Mouse (Mus musculus): Measurements from ENCODE around the gene Esf1. TPM values are rescaled to one million over a fixed set of nuclear protein-coding genes. Genes with fewer than 3 reads are reported as not detected.
A peak's percentile ranks its signal among the peaks of the same experiment; 100 is the strongest.
"Not testable (repeated sequence)": the region's sequence is repeated elsewhere in the genome, so short reads cannot be mapped to it uniquely, and the experiment has no call there.

Esf1 gene
- total RNA-seq (2015; ENCODE audit: low replicate concordance) (2.9 and 14.3 TPM in 2 replicates), total RNA-seq (2017; ENCODE audit: low replicate concordance) (16.6 and 28.8 TPM in 2 replicates)

DNA sequence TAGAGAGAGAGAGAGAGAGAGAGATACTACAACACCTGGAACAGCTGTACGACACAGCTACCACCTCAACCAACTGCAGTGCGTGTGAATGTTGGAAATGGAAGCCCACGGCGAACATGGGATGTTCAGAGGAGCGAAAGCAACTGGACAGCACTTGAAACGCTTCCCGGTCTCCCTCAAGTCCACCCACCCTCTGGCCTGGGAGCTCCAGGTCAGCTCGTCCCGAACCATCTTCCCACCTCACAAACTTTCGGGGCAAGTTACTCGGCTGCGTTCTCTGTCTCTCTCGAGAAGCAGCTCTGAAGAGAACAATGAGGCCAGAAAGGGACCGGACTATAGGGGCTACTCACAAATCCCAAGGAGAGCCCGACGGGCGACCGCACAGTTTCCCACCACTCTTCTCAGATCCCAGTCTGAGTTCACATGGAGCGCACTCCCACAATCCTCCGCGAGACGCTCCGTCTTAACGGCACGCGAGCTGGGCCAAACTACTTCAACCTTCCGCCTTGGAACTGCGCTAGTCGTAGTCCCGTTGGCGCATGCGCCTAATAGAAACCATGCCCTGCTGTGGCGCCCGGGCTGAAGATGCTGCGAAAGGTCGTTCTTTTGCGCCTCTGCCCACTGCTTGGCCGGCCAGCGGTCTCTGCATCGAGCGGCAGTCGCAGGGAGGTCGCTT is at the start of gene Esf1, which contains the start of gene Ndufaf5:
Gene Esf1 (minus strand): TSS at position 438 of the 676 bp plus-strand sequence.
Gene Ndufaf5 (plus strand): TSS at position 523 of the 676 bp plus-strand sequence.
- ATAC-seq (replicated peaks; ENCODE audit: low FRiP score, poor library complexity, severe bottlenecking) = peak; percentile 97

DNA sequence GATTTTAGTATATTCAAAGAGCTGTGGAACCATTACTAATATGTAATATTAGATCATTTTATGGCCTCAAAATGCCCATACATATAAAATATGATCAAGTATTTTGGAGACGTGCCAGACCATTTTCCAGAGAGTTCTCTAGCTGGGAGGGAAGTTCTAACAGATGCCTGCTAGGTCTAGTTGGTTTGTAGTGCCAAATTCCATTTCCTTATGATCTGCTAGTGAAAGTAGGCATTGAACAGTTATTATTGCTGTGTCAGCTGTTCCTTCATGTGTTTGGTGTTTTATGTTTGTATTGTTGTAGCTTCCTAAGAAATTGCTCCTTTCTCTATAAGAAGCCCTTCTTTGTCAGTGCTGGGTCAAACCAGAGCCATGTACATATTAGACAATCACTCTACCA is 45.6 kb upstream of the Esf1 start:
- ATAC-seq (replicated peaks; ENCODE audit: low FRiP score, poor library complexity, severe bottlenecking) = no peak

DNA sequence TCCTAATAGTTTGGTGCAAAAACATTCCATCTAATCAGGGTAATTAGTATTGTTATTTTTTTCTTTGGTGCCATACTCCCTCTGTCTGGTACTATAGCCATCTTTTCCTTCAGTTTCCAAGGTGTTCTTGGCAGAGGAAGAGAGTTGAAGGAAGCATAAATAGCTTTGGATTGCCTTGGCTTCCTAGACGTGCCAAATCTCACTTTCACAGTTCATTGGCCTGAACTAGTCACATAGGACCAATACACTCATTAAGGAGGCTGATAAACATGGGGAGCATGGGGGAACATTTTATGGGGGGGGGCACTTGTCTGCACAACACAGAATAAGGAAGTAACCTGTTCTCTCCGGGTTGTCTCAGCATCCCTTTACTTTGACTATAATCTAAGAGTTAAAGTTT is 45.1 kb upstream of the Esf1 start:
- ATAC-seq (replicated peaks; ENCODE audit: low FRiP score, poor library complexity, severe bottlenecking) = no peak

DNA sequence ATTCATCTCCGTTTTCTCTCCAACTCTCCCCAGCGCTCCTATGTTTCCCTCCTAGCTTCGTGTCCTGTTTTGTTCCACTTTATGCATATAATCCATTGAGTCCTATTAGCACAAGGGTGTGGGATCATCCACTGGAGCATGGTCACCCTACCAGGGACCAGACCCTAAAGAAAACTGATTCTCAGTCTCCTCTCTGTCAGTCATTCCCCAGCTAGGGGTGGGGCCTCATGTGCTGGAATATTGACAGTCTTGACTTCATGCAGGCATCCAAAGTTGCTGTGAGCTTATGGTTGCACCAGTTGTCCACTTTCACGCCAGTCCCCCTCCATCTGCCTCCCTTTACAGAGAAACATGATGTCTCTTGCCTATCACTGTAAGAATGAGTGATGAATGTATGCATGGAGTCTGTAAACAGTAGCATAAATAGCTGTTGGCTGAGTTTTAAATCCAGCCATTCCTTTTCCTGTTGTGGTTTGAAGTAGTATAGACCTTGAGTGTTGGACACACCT is 44.2 kb upstream of the Esf1 start:
- no peak for ATAC-seq (replicated peaks; ENCODE audit: low FRiP score, poor library complexity, severe bottlenecking)

DNA sequence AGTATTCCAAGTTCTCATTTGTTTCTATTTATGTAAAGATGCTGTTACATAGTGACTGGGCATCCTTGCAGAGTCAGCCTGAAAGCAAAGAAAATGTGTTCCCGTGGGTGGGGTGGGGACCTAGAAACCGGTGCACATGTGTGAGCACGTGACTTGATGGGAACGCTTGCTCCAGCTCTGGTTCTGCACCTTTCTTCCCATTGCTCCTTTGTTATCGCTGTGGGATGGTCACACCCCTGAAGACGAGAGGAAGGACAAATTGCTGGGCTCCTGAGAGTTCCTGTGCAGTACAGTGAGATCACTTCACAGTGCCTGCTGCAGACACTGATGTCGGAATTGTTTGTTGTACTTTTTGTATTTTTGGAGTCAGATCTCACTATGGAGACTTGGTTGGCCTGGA is 33.4 kb upstream of the Esf1 start:
- no peak for ATAC-seq (replicated peaks; ENCODE audit: low FRiP score, poor library complexity, severe bottlenecking)

DNA sequence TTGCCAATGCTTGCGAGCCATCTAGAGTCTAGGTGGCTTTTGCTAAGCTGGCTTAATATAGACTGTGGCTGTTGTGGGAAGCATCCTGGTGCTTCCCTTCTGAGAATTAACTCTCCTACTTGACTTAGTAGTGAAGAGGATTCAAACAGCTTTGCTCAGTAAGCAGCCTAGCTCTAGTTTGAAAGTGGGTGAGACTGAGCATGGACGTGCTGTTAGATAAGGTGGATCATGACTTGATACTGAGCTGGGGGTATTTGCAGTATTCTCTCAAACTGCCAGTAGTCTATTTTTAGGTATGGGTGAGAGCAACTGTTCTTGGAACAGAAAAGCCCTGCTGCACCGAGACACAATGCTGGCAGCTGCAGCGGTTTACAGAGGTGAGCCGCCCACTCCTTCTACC is 32.2 kb upstream of the Esf1 start:
- no peak for ATAC-seq (replicated peaks; ENCODE audit: low FRiP score, poor library complexity, severe bottlenecking)

DNA sequence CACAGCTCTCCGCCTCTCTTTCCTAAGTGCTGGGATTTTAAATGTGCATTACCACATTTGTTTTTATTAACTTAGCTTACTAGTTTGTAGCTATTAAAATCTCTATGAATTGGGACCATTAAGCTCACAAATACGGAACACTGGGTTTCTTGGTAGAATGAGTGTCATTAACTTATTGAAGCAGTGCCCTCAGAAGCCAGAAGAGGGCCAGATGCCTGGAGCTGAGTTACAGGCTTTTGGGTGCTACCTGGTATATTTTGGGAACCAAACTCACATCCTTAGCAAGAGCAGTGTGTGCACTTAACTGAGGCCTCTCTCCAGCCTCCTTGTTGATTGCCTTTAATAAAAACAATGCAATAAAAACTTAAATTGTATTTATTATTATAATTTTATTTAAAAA is 30.3 kb upstream of the Esf1 start:
- ATAC-seq (replicated peaks; ENCODE audit: low FRiP score, poor library complexity, severe bottlenecking) = no peak

DNA sequence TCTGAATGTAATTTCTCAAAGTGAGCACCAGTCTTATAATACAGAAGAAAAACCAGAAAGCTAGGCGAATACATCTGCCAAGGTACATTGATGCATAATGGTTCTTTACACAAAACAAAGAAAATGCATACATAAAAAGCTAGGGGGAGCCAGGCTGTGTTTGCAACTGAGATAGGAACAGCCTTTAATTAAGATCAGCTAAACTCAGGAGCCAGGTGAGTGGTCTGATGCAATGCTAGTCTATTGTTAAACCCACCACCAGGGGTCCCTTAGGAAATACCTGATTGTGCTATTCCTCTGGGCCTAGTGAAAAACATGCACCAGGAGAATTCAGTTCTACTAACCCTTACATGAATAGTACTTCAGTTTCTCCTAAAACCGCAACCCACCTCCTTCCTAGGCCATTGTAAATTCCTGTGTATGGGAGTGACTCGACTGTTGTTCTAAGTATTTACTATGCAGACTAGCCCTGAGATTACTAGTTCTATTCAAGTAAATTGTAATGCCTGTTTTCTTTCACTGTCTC is 15.4 kb upstream of the Esf1 start:
- ATAC-seq (replicated peaks; ENCODE audit: low FRiP score, poor library complexity, severe bottlenecking) = not testable (repeated sequence)

DNA sequence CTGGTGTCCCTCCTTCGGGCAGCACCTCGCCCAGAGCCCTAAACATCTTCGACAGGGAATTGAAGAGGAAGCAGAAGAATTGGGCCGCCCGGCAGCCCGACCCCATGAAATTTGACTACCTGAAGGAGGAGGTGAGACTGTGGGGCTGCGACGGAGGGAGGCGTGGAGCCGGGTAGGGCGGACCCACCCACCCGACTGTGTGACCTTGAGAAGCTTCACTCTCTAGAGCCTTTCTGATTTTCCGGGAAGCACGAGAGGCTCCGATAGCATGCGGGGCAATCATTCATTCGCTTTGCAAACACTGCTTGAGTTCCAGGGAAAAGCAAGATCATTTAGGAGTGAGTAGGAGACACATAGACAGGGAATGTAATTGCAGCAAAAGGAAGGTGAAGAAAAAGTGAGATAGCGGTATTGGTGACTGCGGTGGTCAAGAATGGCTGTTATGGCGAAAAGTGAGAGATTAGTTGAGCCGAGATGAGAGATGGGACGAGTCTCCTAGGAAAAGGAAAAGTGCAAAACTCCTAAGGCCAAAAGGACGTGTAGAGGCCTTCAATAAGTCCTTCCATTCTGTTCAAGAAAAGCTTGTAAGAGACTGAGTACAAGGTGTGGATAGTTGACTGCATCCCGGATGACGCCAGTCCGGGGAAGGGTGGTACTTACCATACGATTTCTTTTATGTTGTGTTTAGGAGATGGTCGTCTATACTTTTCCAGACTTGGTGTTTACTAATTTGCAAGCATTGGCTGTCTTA is 614 bp upstream of the Esf1 start:
- ATAC-seq (replicated peaks; ENCODE audit: low FRiP score, poor library complexity, severe bottlenecking) = peak; percentile 74

DNA sequence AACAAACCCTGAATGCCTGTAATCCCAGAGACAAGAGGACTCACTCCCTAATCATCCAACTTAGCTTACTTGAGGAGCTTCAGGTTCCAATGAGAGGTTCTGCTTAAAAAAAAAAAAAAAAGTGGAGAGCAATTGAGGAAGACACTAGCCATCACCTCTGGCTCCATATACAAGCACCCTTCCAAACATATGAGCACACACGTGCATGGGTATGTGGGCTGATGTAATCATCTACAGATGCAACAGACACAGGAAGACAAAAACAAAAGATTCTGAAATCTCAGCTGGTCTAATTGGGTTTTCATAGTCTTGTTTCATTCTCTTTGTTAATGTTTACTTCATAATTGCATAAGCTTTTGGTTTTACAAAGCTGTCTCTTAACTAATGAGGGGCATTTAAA is 1.3 kb downstream of the Esf1 start:
- ATAC-seq (replicated peaks; ENCODE audit: low FRiP score, poor library complexity, severe bottlenecking) = no peak

DNA sequence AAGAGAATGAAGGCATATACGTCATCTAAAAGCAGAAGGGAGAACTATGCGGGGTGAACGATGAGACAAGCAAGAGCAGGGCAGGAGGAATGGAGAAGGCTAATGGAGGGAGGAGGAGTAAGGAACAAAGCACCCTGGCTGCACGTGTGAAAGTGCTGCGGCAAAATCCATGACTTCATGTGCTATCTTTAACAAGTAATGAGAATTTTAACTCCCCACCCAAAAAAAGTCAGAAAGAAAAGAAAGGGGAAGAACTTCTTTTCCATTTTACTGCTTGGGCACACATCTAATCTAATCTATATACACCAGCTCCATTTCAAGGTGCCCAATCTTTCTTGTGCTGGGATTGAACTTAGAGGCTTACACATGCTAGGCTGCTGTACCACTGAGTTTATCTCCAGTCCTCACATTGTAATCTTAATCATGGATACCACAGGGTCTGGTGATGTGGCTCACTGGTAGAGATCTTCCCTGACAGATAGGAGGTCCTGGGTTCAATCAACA is 7.0 kb downstream of the Esf1 start:
- ATAC-seq (replicated peaks; ENCODE audit: low FRiP score, poor library complexity, severe bottlenecking) = peak; percentile 74; the same call in 1 of the 2 replicates

DNA sequence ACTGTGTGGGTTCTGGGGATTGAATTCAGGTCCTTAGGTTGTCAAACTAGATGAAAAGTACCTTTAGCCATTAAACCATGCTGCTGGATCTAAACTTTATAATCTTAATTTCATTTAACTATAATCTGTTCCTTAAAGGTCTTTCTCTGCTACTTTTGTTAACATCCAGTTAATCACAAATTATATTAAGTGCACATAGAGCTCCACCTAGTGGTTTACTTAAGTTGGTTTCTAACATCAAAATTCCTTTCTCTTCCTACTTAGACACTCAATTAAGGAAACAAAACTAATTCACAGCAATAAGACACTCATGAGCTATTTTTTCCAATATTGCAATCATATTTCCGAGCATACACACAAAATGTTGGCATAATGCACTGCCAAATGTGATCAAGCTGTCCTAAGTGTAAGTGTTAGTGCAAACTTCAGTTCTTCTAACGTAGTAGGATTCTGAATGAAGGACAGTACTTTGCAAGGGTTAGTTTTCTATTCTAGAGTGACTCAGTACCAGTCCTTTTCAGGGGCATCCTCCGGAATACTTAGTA is 11.1 kb downstream of the Esf1 start:
- no peak for ATAC-seq (replicated peaks; ENCODE audit: low FRiP score, poor library complexity, severe bottlenecking)

DNA sequence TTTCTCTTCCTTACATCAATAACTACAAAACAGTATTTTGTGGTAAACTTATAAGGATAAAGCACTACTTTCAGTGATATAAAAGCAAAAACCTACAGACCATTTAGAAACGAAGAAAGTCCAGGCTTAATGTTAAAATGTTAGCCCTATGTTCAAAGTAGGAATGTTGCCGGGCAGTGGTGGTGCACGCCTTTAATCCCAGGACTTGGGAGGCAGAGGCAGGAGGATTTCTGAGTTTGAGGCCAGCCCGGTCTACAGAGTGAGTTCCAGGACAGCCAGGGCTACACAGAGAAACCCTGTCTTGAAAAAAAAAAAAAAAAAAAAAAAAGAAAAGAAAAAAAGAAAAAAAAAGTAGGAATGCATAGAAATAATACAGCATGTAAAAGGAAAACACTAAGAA is 18.6 kb downstream of the Esf1 start, which contains the start of gene Gm17374:
Gene Gm17374 (plus strand): TSS at position 301 of the 400 bp plus-strand sequence.
- not testable (repeated sequence) for ATAC-seq (replicated peaks; ENCODE audit: low FRiP score, poor library complexity, severe bottlenecking)

DNA sequence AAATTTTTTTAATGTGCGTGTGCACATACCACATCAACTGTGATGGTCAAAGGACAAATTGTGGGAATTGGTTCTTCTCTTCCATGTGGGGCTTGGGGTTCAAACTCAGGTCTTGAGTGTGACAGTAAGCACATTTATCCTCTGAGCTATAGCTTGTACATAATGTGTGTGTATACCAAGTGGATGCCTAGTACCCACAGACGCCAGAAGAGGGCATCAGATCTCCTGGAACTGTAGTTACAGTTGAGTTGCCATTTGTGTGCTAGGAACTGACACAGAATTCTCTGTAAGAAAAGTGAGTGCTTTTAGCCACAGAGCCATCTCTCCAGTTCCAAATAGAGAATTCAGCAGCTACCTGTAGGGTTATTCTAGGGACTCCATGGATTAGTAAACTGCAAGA is 44.8 kb downstream of the Esf1 start:
- peak; percentile 54; the same call in 1 of the 2 replicates for ATAC-seq (replicated peaks; ENCODE audit: low FRiP score, poor library complexity, severe bottlenecking)

DNA sequence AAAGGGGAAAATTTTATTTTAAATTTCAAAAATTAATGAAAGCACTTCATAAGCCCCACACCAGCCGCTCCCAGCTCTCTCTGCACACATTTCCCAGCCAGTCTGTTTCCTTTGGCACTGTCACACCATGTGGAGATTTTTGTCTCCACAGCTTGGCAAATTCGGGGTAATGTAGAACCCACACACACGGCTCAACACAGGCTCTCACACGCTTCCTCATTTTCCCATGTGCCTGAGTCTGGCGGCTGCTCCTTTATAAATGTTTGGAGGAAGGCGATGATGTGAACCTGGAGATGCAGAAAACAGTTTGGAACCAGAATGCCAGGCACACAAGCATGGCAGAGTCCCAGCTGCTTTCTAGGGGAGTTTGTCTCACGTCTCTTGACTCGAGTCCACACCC is 56.5 kb downstream of the Esf1 start:
- no peak for ATAC-seq (replicated peaks; ENCODE audit: low FRiP score, poor library complexity, severe bottlenecking)

DNA sequence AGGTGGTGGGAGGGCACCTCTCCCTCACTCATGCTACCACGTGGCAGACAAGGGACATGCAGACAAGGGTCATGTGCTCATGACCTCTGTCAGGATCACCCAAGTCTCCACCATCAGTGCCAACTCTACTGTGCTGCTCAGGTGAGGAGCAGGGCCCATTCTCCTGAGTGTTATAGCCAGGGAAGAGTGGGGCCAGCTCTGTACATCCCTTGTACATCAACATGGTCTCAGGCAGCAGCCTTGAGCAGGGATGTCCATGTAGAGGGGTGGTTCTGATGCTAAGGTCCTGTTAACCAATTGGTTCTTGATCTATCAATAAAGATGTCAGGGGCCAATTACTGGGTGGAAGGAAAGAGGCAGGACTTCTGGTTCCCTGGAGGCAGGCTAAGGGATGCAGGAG is 61.4 kb downstream of the Esf1 start:
- ATAC-seq (replicated peaks; ENCODE audit: low FRiP score, poor library complexity, severe bottlenecking) = no peak

DNA sequence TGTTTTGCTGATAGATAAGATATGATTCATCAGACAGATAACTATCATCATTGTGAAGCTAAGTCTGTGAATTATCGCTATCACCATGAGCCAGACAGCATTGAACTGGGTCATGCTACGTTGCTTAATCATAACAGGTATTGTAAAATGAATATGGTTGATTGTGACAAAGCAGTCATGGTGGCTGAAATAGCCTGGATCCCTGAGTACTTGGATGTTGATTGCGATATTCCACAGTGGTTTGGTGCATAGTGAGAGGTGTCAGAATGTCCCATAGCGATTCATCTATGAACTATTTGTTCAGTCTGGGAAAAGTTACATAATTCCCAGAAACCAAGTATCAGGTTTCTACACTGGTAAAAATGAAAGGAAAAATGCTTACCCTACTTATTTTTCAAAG is 62.7 kb downstream of the Esf1 start:
- ATAC-seq (replicated peaks; ENCODE audit: low FRiP score, poor library complexity, severe bottlenecking) = no peak

DNA sequence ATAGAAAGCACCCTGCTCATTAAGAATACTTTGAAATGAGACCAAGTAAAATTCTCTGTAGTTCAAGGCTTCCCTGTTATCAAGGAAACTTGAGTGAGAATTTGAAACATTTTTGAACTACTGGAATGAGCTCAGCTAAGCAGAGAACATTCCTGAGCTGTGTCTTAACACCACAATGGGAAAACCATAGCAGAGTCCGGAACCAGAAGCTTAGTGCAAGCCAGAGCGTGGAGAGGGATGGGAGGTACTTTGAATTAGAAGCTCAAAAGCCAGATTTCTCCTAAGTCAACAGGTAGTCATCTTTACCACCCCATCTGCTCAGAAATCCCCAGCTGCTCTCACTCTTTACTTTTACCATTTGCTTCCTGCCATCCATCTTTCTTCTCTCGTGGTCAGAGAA is 65.4 kb downstream of the Esf1 start:
- no peak for ATAC-seq (replicated peaks; ENCODE audit: low FRiP score, poor library complexity, severe bottlenecking)

DNA sequence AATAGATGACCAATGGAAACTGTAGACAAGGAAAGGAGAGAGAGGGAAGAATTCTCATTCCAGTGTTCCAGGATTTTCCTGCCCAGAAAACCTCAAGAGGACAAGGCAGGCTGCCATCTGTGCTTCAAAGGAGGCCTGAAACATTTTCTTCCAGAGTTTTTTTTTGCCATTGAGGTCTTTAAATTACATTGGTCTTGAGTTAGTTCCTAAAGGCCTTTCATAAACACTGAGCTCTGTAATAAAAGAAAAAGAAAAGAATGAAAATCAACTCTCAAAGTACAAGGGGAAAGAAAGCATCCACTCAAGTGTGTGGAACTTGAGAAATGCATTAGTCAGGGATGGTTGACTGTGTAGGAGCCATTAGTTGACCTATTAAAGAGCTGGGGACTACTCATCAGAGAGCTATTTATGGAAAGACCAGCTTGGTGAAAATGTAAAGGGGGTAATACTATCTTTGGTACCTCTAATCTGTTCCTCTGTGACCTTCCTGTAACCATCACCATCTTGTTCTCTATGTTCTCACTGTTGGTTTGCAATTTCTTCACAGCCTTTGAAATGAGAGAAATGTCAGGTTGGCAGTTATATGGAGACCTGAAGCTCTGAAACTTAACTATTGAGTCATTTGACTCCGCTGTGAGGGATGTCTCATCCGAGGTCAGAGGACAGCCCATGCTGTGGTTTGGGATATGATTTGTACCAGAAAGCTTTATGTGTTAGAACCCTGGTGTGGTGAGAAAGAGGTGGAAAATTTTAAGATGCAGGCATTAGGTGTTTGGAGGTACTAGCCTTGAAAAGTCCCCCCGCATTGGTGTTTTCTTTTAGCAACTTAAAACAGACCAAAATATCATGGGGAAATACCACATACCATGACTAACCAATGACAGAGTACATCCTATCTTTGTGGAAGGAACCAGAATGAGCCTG is 69.6 kb downstream of the Esf1 start:
- no peak for ATAC-seq (replicated peaks; ENCODE audit: low FRiP score, poor library complexity, severe bottlenecking)

All from erythroid progenitor cell, adult 5-6 weeks (primary cell).